Mouse (Mus musculus) large intestine, adult 2 months (tissue): ENCODE results near the gene Kif13a. TPM values are rescaled to one million over a fixed set of nuclear protein-coding genes. Genes with fewer than 3 reads are reported as not detected.

ENCODE experiments used
- DNase-seq: peaks from one replicate; pipeline ENCODE4 v3.0.0-alpha.2; 2012; ENCODE audit warnings: low read depth, low spot score
- WGBS: fragments of 180-500 bp; shearing (Covaris S2); methylation state at CpG from one replicate; pipeline ENCODE4 v1.1.7; 2018; 5-methylcytosine and 5-hydroxymethylcytosine counted together
- polyA plus RNA-seq: library from polyadenylated mRNA; depleted of rRNA; stranded (reverse); fragments of >200 nt; gene quantifications from 2 replicates; pipeline ENCODE4 v1.2.3, GENCODE M21; 2012

Kif13a gene
- polyA plus RNA-seq, 1 experiment: 33.8 TPM

DNA sequence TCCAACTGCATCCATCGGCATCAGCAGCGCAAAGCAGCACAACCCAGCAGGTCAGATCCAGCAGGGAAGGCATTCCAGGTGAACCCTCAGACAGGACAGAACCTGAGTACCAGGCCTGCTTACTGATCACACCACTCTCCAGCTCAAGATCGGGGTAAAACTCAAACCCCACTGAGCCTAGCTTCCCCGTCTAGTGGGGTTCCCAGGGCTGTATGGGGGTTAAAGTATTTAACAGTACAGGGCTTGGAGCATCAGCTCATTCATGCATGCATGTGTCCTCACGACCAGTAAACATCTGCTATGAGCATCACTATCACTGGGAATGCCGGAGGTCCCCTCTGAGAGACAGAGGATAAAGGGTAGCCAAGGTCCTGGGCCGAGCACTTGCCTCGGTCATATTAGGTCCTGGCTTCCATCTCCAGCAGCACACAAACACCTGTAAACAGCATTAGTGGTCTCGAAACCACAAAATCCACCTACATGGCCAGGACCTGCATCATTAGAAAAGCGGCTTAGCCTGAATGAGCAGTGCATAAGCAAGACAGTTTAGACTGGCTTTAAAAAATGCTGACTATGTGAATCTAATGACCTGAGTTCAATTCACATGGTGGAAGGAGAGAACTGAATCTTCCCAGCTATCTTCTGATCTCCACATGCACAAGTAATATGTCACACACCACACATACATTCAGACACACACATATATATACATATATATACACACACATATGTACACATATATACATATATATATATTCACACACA is 43.0 kb downstream of the Kif13a start:
- WGBS: 96% methylated on average over 10 of the region's 10 CpGs
- no peak for DNase-seq

DNA sequence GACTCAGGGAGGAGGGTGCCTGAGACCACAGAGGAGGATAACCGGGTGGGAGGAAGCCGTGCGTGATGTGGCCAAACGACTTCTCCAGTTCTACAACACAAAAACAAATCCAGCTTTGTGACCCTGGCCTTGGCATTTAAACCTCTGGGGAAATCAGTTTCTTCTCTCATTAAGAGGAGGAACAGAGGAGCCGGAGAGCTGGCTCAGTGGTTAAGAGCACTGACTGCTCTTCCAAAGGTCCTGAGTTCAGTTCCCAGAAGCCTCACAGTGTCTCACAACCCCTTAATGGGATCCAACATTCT is 44.0 kb downstream of the Kif13a start:
- DNase-seq: no peak
- 60% methylated on average over 5 of the region's 5 CpGs for WGBS

DNA sequence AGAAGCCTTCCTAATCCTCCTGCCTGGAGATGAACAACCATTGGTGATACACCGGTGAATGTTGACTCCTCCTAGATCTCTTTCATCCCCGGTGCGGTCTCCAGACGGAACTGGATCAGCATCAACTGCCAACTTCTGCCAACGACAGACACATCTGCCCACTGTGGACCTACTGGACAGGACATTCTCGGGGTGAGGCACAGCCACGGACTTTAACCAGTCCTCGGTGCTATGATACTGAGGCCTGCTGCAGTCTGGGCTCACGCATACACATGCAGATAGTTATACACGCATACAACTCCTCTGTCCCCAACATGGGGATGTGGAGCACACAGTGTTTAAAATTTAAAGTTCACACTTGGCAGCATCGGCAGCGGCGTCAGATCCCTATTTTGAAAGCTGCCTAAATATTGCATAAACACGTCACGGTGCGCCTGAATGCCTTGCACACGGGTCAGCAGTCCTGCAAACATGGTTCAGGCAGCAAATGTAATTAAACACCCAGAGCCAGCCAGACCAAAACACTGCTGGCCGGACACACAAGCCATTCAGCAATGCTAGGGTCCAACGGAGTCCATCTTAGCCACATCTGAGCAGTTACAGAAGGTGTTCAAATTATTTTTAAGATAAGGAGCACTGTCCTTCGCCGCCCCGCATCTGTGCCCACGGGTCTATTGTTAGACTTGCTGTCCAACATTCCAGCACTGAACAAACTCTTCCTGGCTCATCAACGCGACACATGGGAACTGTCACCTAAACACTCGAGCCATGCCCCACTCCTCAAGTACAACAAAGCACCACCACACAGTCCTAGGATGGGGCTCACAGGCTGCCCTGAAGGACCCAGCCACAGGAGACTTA is 44.5 kb downstream of the Kif13a start:
- no peak for DNase-seq
- WGBS: 68% methylated on average over 26 of the region's 26 CpGs

DNA sequence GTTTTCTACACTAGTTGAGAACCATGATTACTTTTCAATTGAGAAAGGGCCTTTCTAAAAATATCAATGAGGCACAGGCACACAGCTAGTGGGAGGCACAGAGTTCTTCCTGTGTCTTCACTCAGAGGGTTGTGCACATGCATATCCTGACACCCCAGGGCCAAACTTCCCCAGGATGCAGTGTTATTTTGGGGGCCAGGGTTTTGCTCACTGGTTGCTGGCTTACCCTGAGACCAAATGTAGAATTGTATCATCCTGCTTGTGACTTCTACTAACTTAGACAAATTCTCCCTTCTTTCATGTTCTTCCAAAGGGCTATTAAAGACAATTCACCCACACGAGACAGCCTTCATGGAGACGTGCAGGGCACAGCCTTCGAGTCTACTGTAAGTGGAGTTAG is 45.7 kb downstream of the Kif13a start:
- DNase-seq: no peak
- 63% methylated on average over 3 of the region's 3 CpGs for WGBS

DNA sequence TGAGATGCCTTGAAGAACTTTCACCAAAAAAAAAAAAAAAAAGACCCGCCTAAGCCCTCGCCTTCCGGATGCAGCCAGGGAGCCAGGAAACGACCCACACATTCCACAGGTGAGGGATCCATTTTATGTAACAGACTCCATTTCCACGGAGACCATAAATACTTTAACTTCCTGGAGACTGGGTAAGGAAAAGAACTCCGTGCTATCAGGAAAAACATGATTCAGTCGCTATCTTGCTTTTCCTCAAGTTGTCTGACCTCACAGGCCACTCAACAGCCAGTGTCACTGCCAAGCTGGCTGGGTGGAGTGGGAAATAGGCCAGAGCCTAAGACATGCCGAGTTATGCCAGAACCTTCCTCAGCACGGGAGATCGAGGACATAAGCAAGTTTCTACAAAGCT is 46.3 kb downstream of the Kif13a start:
- WGBS: 14% methylated on average over 10 of the region's 10 CpGs
- DNase-seq: peak; percentile 70

DNA sequence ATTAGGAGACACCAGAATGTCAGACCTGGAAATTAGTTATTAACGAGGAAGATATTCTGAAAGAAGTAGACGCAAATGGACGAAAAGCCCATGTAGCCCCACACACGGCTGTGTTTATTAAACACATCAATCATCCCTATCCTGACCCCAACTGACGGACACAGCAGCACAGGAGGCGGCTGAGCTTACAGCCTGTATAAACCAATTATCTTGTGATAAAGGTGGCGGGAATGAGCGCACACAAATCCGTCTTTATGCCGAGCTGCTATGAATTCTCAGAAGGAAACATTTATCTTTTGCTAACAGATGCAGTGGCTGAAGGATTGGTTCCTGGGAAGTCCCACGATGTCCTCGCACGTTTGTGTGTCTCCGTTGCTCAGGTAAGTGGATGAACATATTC is 48.9 kb downstream of the Kif13a start:
- WGBS: 86% methylated on average over 14 of the region's 14 CpGs
- DNase-seq: no peak

DNA sequence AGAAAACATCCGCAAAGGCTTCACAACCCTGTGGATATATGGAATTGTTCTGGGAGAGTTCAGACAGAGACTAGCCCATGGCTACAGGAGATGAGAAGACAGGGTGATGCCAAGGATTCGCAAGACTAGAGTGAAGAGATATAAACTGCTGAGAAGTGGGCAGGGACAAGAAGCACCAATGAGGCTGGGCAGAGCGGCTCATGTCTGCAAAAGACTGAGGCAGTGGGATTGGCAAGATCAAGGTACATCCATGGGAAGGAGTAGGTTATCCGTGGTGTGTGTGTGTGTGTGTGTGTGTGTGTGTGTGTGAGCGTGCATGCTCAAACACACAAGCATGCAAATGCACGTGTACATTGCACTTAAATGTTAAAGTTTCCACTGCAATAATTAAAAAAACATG is 49.4 kb downstream of the Kif13a start:
- DNase-seq: no peak
- WGBS: 94% methylated on average over 6 of the region's 6 CpGs

DNA sequence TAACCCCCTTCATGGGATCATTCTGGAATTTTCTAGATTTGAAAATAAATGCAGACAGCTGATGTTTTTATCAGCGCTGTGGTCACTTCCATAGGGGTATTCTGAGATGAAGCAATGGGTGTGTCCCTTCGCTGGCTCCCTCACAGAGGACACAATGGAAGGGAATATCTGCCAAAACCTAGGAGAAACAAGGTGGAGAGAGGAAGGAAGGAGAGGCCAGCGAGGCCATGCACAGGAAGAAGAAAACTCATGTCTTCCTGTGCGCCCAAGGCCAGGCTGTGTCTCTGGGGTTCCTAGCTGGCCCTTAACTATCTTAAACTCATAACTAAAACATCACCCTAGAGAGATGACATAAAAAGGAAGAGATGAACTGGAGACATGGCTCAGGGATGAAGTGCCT is 52.6 kb downstream of the Kif13a start:
- 81% methylated on average over 4 of the region's 4 CpGs for WGBS
- DNase-seq: no peak

DNA sequence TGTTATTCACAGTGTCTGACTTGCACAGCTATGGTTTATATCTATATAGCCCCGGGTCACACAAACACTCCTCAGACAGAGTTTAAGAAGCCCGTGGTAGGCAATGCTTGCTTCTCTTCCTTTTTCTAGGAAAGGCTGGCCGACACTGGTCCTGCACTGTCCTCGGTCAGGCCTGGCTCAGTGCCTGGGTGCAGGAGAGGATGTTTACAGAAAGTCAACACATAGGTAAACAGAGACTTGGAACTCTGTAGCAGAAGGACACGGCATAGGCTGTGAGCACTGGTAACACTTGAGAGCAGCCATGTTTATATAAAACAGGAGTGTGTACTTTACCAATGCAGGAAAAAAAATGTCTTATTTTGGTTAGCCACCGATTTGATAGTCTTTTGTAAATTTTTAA is 54.3 kb downstream of the Kif13a start:
- DNase-seq: no peak
- 10% methylated on average over 6 of the region's 6 CpGs for WGBS

DNA sequence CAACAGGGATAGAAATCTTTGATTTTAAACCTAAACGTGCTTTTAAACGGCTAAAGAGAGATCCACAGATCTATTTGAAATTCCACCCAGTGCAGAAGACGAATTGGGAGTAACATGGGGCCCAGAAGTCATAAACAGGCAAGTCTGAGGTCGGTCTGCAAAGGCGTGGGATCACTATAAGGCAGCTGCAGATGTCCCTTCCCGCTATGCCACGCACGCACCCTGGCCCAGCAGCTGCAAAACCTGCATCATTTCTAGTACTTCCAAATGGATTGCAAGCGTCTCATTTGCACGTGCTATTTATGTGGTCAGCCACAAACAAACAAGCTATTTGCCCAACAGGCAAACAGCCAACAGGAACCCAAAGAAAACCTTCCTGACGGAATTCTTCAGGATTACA is 56.9 kb downstream of the Kif13a start:
- 53% methylated on average over 11 of the region's 11 CpGs for WGBS
- no peak for DNase-seq

DNA sequence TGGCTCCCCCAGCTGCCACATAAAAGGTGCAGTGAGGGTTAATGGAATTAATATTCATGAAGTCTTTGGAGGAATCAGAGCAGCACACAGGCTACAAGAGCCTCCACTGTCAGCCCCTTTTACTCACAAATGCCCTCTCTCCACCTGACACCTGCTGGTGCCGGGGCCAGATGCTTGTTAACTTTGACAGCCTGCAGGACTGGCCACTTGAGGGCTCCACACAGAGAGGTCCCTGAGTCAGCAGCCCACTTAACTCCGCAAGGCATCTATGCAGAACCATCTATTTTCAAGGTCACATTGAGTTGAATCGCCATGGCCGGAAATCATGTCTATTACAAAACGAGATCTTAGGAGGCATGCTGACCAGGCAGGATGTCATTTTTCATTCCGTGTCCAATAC is 57.5 kb downstream of the Kif13a start:
- DNase-seq: no peak
- WGBS: 75% methylated on average over 6 of the region's 6 CpGs

DNA sequence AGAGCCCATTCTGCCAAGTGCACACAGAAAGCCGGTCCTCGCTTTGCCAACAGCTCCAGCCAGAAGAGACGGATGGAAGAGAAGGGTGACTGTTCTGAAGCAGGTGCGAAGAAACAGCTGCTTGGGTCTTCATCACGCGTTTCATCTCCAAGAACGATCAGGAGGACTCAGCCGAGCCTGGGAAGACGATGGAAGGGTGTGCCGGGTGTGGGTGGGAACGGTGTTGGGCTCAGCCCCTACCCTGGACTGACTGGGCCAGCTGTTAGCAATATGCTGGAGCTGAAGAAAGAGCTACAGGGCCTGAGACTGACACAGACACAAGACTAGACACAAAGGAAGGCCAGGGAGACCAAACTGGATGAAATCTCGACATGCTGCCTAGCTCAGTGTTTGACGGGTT is 60.2 kb downstream of the Kif13a start:
- no peak for DNase-seq

DNA sequence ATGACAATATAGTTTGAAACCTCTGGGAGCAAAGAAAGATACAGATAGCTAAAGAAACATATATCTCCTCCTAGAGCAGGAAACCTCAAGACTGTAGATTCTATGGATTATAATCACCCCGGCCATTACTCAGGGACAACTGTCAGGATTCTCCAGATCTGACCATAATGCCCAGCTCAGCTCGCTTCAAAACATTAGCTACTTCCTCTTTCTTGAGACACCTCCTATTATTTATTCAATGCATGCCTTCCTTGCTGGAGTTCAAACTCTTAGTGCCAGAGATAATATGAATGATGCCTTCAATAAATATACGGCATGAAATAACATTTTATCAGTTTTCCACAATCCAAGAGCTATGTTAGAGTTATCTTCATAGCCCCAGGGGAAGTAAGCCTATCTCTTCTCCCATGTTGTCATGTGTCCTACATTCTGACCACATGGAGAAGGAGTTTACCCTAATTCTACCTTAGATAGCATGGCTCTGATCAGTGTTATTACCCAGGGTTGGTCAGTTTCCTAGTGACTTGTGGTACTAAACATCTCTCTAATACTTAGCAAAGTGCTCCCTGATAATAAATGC is 66.4 kb downstream of the Kif13a start:
- WGBS: 77% methylated on average over 3 of the region's 3 CpGs
- DNase-seq: no peak

More for the DNA sequence above, 60.2 kb downstream of the Kif13a start:
- 86% methylated on average over 13 of the region's 13 CpGs for WGBS

DNA sequence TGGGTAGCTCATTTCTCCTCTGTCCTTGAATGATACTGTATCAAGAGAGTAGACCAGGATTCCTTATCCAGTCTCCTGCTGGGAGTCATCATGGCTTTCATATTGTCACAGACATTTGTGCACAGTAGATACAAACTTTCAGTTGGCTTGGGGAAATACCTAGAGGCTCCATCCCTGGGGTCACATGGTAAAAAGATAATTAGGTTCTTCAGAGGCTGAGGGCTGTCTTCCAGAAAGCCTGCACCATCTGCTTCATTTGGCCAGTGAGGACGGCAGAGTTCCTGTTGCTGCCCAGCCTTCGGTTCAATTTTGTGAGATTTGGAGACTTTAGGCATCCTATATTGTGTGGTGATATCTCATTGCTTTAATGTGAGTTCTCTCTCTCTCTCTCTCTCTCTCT is 69.8 kb downstream of the Kif13a start:
- WGBS: 74% methylated on average over 2 of the region's 2 CpGs
- no peak for DNase-seq

DNA sequence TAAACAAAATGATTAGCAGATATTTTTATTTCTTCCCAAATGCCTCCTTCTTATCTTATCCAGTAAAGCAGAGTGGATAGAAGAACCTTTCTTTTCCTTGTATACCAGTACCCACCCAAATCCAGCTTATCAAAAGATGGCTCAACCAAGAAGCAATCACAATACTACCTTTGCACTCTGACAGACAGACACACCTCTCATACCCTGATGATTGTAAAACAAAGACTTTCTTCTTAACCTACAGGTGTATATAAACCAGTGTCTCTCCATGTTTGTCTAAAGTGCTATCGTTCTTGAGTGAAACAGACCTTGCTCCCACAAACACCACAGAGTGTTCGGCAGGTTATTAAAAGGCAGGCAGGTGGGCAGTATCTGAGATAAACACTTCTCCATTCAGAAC is 70.5 kb downstream of the Kif13a start:
- WGBS: 33% methylated on average over 2 of the region's 2 CpGs
- peak; percentile 54 for DNase-seq

DNA sequence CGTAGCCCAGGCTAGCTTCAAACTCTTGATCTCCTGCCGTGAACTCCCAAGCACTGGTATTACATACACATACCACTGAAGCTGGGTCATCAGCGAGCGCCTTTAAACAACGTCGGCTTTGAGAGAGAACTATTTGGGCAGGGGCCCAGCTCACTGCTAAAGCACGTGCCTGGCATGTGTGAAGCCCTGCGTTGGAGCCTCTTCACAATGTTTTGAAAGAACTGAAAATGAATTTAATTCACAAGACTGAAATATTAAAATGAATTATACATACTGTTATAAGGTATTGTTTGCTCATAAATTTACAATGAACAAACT is 70.9 kb downstream of the Kif13a start:
- WGBS: 28% methylated on average over 8 of the region's 8 CpGs
- DNase-seq: no peak

DNA sequence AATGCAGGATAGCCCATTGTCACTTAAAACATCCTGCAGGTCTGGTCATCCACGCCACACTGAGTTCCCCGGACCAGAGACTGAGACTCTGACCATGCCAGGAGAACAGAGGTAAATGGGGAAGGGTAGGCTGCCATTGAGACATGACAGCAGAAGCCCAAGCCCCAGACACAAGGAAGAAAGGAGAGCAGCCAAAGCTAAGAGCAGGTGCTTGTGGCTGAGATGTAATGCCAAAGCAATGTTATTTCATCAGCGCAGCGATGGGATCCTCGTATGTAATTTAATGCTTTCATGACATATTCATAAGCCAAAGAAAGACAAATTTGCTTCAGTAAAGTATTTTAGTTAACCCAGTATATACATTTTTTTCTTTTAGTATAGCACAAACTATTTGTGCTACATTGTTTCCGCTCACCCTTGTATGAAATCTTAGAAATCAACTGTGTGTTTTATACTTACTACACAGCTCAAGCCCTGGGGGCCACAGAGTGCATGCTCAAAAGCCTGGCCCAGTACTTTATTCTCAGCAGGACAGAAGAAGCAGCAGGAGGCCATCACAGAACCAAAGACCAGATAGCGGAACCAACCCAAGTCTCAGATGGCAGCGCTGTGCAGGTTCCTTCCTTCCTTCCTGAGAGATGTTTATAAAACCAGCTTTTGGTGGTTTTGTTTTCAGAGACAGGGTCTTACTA is 71.4 kb downstream of the Kif13a start:
- WGBS: 94% methylated on average over 8 of the region's 8 CpGs
- no peak for DNase-seq

DNA sequence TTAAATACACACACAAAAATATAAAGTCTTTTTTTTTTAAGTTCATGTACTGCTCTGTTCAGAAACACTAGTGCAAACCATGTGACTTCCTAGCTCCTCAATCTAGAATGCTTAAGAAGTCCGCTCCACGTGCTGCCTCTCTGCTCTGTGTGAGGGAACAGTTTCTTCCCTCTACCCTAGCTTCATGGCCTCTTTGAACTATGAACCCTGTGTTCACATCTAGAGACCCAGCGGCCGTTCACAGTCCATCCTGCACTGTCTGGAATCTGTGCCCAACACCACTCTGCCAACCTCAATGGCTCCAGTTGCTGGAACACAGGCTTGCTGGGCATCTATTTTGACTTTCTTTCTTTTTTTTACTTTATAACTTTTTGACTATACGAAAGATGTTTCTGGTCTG is 75.2 kb downstream of the Kif13a start:
- 89% methylated on average over 5 of the region's 5 CpGs for WGBS
- DNase-seq: no peak

DNA sequence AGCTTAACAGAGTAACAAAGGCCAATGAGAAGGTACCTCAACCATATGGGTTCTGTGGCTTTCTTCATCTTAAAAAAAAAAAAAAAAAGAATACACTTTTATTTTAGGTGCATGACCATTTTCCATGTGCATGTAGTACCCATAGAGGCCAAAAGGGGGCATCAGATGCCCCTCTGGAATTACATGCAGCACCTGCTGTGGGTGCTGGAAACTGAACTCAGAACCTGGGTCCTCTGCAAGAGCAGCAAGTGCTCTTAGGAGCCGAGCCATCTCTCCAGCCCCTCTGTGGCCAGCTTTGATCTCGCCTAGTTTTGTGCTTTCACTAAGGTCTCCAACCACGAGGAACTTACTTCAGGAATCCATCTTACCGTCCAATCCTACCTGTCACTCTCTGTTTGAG is 77.2 kb downstream of the Kif13a start:
- whole genome bisulfite sequencing: 97% methylated on average over 4 of the region's 4 CpGs
- no peak for DNase-seq

DNA sequence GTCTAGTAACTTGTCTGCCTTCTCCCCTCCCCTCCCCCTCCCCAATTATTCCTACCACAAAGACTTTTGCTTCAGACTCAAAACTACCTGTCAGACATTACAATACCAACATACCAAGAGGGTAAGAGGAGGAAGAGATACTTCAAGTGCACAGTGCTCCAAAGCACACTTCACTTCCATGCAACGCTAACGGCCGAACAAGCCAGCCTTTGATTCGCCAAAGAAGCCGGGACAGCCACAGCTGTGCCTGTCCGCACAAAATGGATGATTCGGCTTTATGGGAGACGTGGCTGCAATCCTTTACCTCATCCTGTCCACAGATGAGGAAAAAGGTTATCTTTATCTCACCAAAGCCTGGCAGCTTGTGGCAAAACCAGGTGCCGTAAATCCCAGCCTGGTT is 84.2 kb downstream of the Kif13a start:
- WGBS: 92% methylated on average over 9 of the region's 9 CpGs
- no peak for DNase-seq
